Mouse (Mus musculus) hindbrain, postnatal 0 days (tissue): Measurements from ENCODE around the gene Prkg1. TPM values are rescaled to one million over a fixed set of nuclear protein-coding genes. Genes with fewer than 3 reads are reported as not detected.
"Not testable (repeated sequence)": the region's sequence is repeated elsewhere in the genome, so short reads cannot be mapped to it uniquely, and the experiment has no call there.

ENCODE experiments used
- ATAC-seq: fragments of 200-750 bp; cut with Nextera tagmentation; 2 replicates; pipeline ENCODE4 v1.8.0; 2017; ENCODE audit warnings: mild to moderate bottlenecking, moderate TSS enrichment, moderate library complexity
- DNase-seq: peaks from one replicate; pipeline ENCODE4 v3.0.0-alpha.2; 2015; ENCODE audit warnings: low spot score
- H3K27ac ChIP-seq: fragments of 300-500 bp; sonication (generic); 2 replicates; pipeline ENCODE4 v1.5.1; 2014; ENCODE audit warnings: mild to moderate bottlenecking
- H3K27me3 ChIP-seq: fragments of 300-500 bp; sonication (generic); 2 replicates; pipeline ENCODE4 v1.6.1; 2014; ENCODE audit warnings: low read length, mixed read lengths; ENCODE audit not compliant: insufficient read depth
- H3K36me3 ChIP-seq: fragments of 300-500 bp; sonication (generic); 2 replicates; pipeline ENCODE4 v1.6.1; 2014; ENCODE audit warnings: low read length, mixed read lengths; ENCODE audit not compliant: insufficient read depth
- H3K4me1 ChIP-seq: fragments of 300-500 bp; sonication (generic); 2 replicates; pipeline ENCODE4 v1.6.1; 2014; ENCODE audit warnings: antibody characterized with exemption, low read length, mixed read lengths; ENCODE audit not compliant: insufficient read depth
- H3K4me2 ChIP-seq: fragments of 300-500 bp; sonication (generic); 2 replicates; pipeline ENCODE4 v1.6.1; 2014; ENCODE audit warnings: low read depth, mild to moderate bottlenecking, low read length, moderate library complexity, mixed read lengths
- H3K4me3 ChIP-seq: fragments of 300-500 bp; sonication (generic); 2 replicates; pipeline ENCODE4 v1.5.1; 2014; ENCODE audit warnings: low read length
- H3K9ac ChIP-seq: fragments of 300-500 bp; sonication (generic); replicated peaks from 2 replicates; pipeline ENCODE4 v1.6.1; 2014; ENCODE audit warnings: mild to moderate bottlenecking, low read length, moderate library complexity, mixed read lengths
- H3K9me3 ChIP-seq: fragments of 300-500 bp; sonication (generic); 2 replicates; pipeline ENCODE4 v1.6.1; 2016; ENCODE audit warnings: low read length, mixed read lengths
- CTCF ChIP-seq: IDR thresholded peaks from 2 replicates; pipeline ENCODE4 v1.5.1; 2016; ENCODE audit warnings: antibody characterized with exemption, control low read depth, low read depth
- WGBS: fragments of 180-500 bp; shearing (Covaris S2); extraction: QIAGEN DNeasy Blood & Tissue Kit; methylation state at CpG from one replicate; pipeline ENCODE4 v1.1.7; 2014; 5-methylcytosine and 5-hydroxymethylcytosine counted together
- polyA plus RNA-seq: library from polyadenylated mRNA; unstranded; fragments of >200 nt; fragmentation: Nextera tagmentation; extraction: Ambion mirVana; gene quantifications from 2 replicates; pipeline ENCODE4 v1.2.1, GENCODE M21; 2015
- total RNA-seq: library from RNA; depleted of rRNA; stranded (reverse); fragments of >200 nt; gene quantifications from 2 replicates; pipeline ENCODE4 v1.2.3, GENCODE M21; 2014

Gene Prkg1
- total and polyA plus RNA-seq, 2 experiments from 2014 or later, result 5.3 to 8.6 TPM

- DNase-seq (no peak), ATAC-seq (no peak)
- WGBS, result 81% methylated on average over 2 of the region's 2 CpGs
- Histone ChIP-seq H3K9me3 (no peaks in the 10 kb centered on the region), H3K9ac (no peak overlapping the region), H3K36me3 (no peaks in the 10 kb centered on the region), H3K4me3 (no peak overlapping the region), H3K27me3 (no peaks in the 10 kb centered on the region), H3K27ac (no peak overlapping the region), H3K4me1 (no peaks in the 10 kb centered on the region), H3K4me2 (no peak overlapping the region)
- no peak for TF ChIP-seq CTCF
Measured at GRCm38 (mm10) chr19:31255780-31256179, 509.1 kb downstream of the Prkg1 start.

- H3K27ac ChIP-seq, result no peak overlapping the region
Measured at GRCm38 (mm10) chr19:31232410-31232809, 532.4 kb downstream of the Prkg1 start.

GRCm38 (mm10) chr19:31228385-31228784, 536.4 kb downstream of the Prkg1 start:
- 64% methylated on average over 3 of the region's 3 CpGs for WGBS

More at GRCm38 (mm10) chr19:31232410-31232809, 532.4 kb downstream of the Prkg1 start:
- H3K4me2 ChIP-seq, result no peak overlapping the region
- H3K36me3 ChIP-seq, result no peaks in the 10 kb centered on the region
- no peaks in the 10 kb centered on the region for H3K4me1 ChIP-seq
- no peak for ATAC-seq
- H3K4me3 ChIP-seq, result no peak overlapping the region
- no peaks in the 10 kb centered on the region for H3K9me3 ChIP-seq
- no peak for TF ChIP-seq CTCF
- no peak overlapping the region for H3K9ac ChIP-seq
- H3K27me3 ChIP-seq, result no peaks in the 10 kb centered on the region
- no peak for DNase-seq

DNA sequence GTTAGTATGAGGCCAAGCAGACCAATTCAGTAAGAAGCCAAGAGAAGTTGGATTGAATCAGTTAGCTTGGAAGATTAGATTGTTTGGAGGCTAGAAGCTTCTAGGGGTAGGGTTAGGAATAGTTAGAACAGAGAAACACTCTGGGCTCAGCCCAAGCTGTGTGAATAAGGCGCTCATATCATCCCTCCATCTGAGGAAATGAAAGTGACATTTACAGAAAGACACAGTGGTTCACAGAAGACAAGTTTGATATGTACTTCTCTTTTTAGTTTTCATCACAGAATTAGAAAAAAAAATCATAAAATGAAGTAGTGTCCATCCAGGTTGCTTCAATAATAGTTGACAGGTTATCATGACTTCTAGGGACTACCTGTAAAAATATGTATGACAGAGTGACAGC, 541.4 kb downstream of the Prkg1 start:
- Histone ChIP-seq H3K36me3 (no peaks in the 10 kb centered on the region), H3K27ac (no peak overlapping the region), H3K4me3 (no peak overlapping the region), H3K4me2 (no peak overlapping the region), H3K4me1 (no peaks in the 10 kb centered on the region), H3K9me3 (no peaks in the 10 kb centered on the region), H3K27me3 (no peaks in the 10 kb centered on the region), H3K9ac (no peak overlapping the region)
- no peak for TF ChIP-seq CTCF
- ATAC-seq, result no peak
- no peak for DNase-seq
- 97% methylated on average over 1 of the region's 1 CpGs for WGBS

More at GRCm38 (mm10) chr19:31228385-31228784, 536.4 kb downstream of the Prkg1 start:
- no peak for ATAC-seq
- H3K27me3 ChIP-seq, result no peaks in the 10 kb centered on the region
- no peaks in the 10 kb centered on the region for H3K4me1 ChIP-seq
- no peak overlapping the region for H3K27ac ChIP-seq
- no peaks in the 10 kb centered on the region for H3K9me3 ChIP-seq
- no peak overlapping the region for H3K4me3 ChIP-seq
- H3K4me2 ChIP-seq, result no peak overlapping the region
- no peak for DNase-seq
- H3K9ac ChIP-seq, result no peak overlapping the region
- H3K36me3 ChIP-seq, result no peaks in the 10 kb centered on the region
- TF ChIP-seq CTCF, result no peak

DNA sequence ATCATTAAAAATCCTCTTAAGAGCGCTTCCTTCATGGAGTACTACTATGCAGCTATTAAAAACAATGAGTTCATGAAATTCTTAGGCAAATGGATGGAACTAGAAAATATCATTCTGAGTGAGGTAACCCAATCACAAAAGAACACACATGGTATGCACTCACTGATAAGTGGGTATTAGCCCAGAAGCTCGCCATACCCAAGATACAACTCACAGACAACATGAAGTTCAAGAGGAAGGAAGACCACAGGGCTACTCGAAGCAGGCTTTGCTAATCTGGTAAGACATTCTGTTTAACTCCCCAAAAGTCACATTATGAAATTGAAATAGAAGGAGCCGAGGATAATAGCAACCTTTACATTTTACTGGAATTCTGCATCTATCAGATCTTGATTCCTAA, 545.6 kb downstream of the Prkg1 start:
- ATAC-seq, H3K9ac ChIP-seq: not testable (repeated sequence)

GRCm38 (mm10) chr19:31210850-31211249, 554.0 kb downstream of the Prkg1 start:
- Histone ChIP-seq H3K36me3 (no peaks in the 10 kb centered on the region), H3K4me3 (no peak overlapping the region), H3K9me3 (no peaks in the 10 kb centered on the region), H3K27me3 (no peaks in the 10 kb centered on the region), H3K9ac (no peak overlapping the region), H3K27ac (no peak overlapping the region), H3K4me2 (no peak overlapping the region), H3K4me1 (no peaks in the 10 kb centered on the region)
- no peak for TF ChIP-seq CTCF
- 76% methylated on average over 3 of the region's 3 CpGs for WGBS
- DNase-seq, result no peak
- ATAC-seq, result no peak

More for the DNA sequence above, 545.6 kb downstream of the Prkg1 start:
- 91% methylated on average over 4 of the region's 4 CpGs for WGBS
- not testable (repeated sequence) for H3K27me3 ChIP-seq, H3K4me3 ChIP-seq, H3K9me3 ChIP-seq, H3K36me3 ChIP-seq, H3K4me2 ChIP-seq, H3K27ac ChIP-seq, DNase-seq, H3K4me1 ChIP-seq

- DNase-seq (no peak), ATAC-seq (no peak)
- Histone ChIP-seq H3K9ac (no peak overlapping the region), H3K36me3 (no peaks in the 10 kb centered on the region), H3K9me3 (no peaks in the 10 kb centered on the region), H3K4me2 (no peak overlapping the region), H3K27me3 (no peaks in the 10 kb centered on the region), H3K4me3 (no peak overlapping the region), H3K4me1 (no peaks in the 10 kb centered on the region), H3K27ac (no peak overlapping the region)
- no peak for TF ChIP-seq CTCF
- 61% methylated on average over 2 of the region's 2 CpGs for WGBS
Measured at GRCm38 (mm10) chr19:31210449-31210848, 554.4 kb downstream of the Prkg1 start.
